Mouse (Mus musculus) cerebellum, postnatal 14 days (tissue): ENCODE data around the gene Fstl5.

Experiments
- DNase-seq, 2 experiments: peaks; one replicate each; pipeline ENCODE4 v3.0.0; 2021; ENCODE audit warnings: mixed read lengths in 2 of 2

The Fstl5 gene

GRCm38 (mm10) chr3:76567346-76567745, 493.3 kb downstream of the Fstl5 start:
- no peak for DNase-seq

DNA sequence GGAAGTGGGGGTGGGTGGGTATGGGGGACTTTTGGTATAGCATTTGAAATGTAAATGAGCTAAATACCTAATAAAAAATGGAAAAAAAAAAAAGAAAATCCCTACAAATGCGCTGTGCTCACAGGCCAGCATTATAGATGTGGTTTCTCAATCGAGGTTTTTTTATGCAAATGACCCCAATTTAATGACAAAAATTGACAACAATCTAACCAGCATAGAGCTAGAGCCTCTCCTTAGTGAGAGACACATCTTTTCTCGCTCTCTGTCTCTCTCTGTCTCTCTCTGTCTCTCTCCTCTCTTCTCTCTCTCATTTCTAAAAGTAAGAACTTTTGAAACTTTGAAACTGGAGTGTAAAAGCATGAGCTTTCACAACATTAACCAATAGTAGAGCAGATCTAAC, 498.4 kb downstream of the Fstl5 start:
- DNase-seq = no peak

DNA sequence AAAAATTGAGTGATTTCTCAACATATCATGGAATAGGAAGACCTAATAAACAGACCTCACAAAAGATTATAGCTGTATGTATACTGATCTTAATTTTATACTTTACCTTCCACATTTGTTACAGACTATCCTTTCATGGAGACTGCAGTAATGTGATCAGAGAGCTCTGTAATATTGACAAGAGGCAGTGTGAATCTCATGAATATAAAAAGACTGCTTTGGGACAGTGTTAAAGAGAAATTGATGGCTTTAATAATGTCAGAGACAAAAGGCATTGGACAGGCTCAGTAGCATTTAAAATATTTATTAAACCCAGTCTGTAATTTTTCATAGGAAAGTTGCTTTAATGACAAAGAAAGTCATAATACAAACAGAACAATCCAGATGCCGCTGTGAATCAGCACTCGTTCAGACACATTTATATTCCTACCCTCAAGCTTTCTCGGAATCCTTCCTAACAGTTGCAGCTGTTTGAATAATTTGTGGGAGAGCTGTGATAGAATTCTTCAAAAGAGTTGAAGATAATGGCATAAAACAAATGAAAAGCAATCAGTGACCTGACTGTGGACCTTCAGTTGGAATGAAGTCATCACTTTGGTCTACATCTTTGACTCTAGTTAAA, 499.0 kb downstream of the Fstl5 start:
- no peak for DNase-seq

GRCm38 (mm10) chr3:76593148-76593547, 519.1 kb downstream of the Fstl5 start:
- peak in 1 of 2 experiments; percentile 5 for DNase-seq

- no peak for DNase-seq
Measured at GRCm38 (mm10) chr3:76620044-76620443, 546.0 kb downstream of the Fstl5 start.

GRCm38 (mm10) chr3:76654243-76654642, 580.2 kb downstream of the Fstl5 start:
- no peak for DNase-seq

- no peak for DNase-seq
Measured at GRCm38 (mm10) chr3:76670859-76671258, 596.8 kb downstream of the Fstl5 start.

DNA sequence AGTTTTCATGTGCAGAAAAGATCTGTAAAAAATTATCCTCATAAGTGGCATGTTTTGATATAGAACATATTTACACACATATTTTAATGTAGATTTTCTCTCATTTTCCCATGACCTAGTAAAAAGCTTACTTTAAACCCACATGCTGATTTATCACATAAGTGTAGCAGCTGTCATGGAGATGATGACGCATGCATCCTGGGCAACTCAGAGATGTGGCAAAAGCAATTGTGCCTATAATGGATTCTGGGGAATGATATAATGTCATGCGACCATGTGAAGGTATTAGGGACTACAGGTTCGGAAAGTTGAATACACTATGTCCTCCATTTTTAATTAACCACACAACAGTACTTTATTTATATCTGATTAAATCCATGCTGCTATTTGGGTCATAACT, 601.9 kb downstream of the Fstl5 start:
- no peak for DNase-seq

DNA sequence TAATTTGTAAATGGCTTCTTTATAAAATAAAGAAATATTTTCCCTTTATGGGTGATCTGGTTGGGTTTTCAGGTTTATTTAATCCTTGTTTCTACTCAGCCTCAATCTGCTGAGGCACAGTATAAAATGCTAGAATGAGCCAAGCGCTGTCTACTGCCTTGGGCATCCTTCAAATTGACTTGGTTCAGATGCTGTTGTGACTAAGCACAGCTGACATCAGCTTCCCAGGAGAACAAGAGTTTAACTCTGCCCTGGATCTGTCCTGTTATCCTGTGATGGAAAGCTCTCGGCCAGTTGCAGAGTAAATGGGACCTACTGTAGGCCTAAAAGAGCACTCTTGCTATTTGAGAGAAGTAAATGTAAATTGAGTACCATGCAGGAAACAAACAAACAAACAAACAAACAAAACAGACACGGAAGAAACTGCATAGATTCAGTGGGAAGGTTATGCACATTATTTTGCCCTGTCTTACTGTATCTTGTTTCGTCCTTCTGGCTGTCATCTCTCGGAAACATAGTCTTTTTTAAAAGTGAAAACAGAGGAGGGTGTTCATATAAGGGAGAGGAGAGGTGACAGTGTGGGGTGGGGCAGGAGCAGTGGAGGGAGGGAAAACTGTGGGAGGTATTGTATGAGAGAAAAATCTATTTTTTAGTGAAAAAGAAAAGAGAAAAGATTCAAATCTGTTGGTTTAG, 605.9 kb downstream of the Fstl5 start:
- DNase-seq = no peak

- no peak for DNase-seq
Measured at GRCm38 (mm10) chr3:76680546-76680883, 606.4 kb downstream of the Fstl5 start.

DNA sequence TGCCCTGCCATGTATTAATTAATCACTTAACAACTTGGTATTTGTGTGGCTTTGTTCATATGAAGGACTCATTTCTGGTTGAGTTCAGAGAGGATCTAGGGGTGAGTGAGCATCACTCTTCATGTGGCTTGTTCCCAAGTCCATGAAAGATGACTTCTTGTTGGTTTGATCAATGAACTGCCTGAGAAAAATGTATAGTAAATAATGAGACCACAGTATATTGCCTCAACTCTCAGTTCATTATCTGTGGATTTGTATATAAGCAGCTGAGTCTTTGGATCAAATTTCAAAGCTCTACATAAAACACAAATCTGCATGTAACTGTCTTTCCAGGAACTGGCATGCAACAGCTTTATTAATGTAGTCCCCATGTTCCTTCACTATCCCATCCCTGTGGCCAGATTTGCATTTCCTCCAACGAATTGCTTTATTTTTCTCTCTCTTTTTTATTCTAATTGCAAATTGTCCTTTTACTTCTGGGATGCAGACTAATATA, 623.1 kb downstream of the Fstl5 start:
- no peak for DNase-seq

GRCm38 (mm10) chr3:76739221-76739620, 665.2 kb downstream of the Fstl5 start:
- no peak for DNase-seq
